Mouse (Mus musculus): Measurements from ENCODE around the gene Cnnm3. TPM values are rescaled to one million over a fixed set of nuclear protein-coding genes. Genes with fewer than 3 reads are reported as not detected.

Gene Cnnm3
- polyA plus RNA-seq, 1 experiment: 6.2 TPM

GRCm38 (mm10) chr1:36493299-36493698 lies 18.4 kb upstream of the Cnnm3 start:
- Histone ChIP-seq H3K4me3 (ENCODE audit: insufficient read depth, low read length) (no peak overlapping the region), H3K27ac (ENCODE audit: insufficient read depth, low read length) (no peak overlapping the region), H3K4me1 (ENCODE audit: control insufficient read depth, insufficient read depth, low read length) (peaks cover 2% of the 10 kb centered on the region; the same call in 1 of the 2 replicates)
- TF ChIP-seq POLR2A (IDR thresholded peaks at IDR 0.05; ENCODE audit: low read depth, low read length) (no peak), CTCF (IDR thresholded peaks at IDR 0.05; ENCODE audit: borderline replicate concordance, insufficient read depth, low read length) (no peak)

- TF ChIP-seq POLR2A (IDR thresholded peaks at IDR 0.05; ENCODE audit: low read depth, low read length) (no peak), CTCF (IDR thresholded peaks at IDR 0.05; ENCODE audit: borderline replicate concordance, insufficient read depth, low read length) (peak; percentile 9; the same call in 1 of the 2 replicates)
- H3K4me3 ChIP-seq (ENCODE audit: insufficient read depth, low read length): no peak overlapping the region
- no peak overlapping the region for H3K27ac ChIP-seq (ENCODE audit: insufficient read depth, low read length)
- peaks cover 2% of the 10 kb centered on the region; the same call in 1 of the 2 replicates for H3K4me1 ChIP-seq (ENCODE audit: control insufficient read depth, insufficient read depth, low read length)
Measured at GRCm38 (mm10) chr1:36496719-36497118, 14.9 kb upstream of the Cnnm3 start.

GRCm38 (mm10) chr1:36497312-36497711 lies 14.4 kb upstream of the Cnnm3 start:
- Histone ChIP-seq H3K27ac (ENCODE audit: insufficient read depth, low read length) (no peak overlapping the region), H3K4me3 (ENCODE audit: insufficient read depth, low read length) (no peak overlapping the region), H3K4me1 (ENCODE audit: control insufficient read depth, insufficient read depth, low read length) (peaks cover under 1% of the 10 kb centered on the region; the same call in 1 of the 2 replicates)
- TF ChIP-seq POLR2A (IDR thresholded peaks at IDR 0.05; ENCODE audit: low read depth, low read length): no peak

DNA sequence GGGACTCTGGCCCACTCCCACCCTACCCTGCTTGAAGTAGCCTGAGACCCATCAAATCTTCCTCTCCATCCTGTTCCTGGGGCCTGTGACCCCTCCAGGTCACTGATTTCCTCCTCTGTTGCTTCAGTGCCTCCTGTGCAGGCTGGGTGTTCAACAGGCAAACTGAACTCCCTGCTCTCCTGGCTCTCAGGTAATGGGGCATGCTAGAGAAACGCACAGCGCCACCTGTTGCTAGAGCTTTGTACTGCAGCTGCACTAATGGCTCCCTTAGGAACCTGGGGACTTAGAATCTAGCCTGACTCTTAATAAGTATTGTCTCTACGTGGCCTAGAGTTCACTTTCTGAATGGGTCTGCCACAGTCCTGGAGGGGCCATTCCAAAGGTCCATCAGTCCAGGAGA lies 10.4 kb upstream of the Cnnm3 start:
- Histone ChIP-seq H3K4me3 (ENCODE audit: insufficient read depth, low read length) (no peak overlapping the region), H3K27ac (ENCODE audit: insufficient read depth, low read length) (no peak overlapping the region), H3K4me1 (ENCODE audit: control insufficient read depth, insufficient read depth, low read length) (no peaks in the 10 kb centered on the region)
- TF ChIP-seq CTCF (IDR thresholded peaks at IDR 0.05; ENCODE audit: borderline replicate concordance, insufficient read depth, low read length) (peak; percentile 91; the same call in 1 of the 2 replicates), POLR2A (IDR thresholded peaks at IDR 0.05; ENCODE audit: low read depth, low read length) (no peak)

GRCm38 (mm10) chr1:36508238-36508637 lies 3.4 kb upstream of the Cnnm3 start:
- TF ChIP-seq CTCF (IDR thresholded peaks at IDR 0.05; ENCODE audit: borderline replicate concordance, insufficient read depth, low read length): no peak
- no peak for TF ChIP-seq POLR2A (IDR thresholded peaks at IDR 0.05; ENCODE audit: low read depth, low read length)
- no peaks in the 10 kb centered on the region for H3K4me1 ChIP-seq (ENCODE audit: control insufficient read depth, insufficient read depth, low read length)
- no peak overlapping the region for H3K4me3 ChIP-seq (ENCODE audit: insufficient read depth, low read length)
- H3K27ac ChIP-seq (ENCODE audit: insufficient read depth, low read length): no peak overlapping the region

DNA sequence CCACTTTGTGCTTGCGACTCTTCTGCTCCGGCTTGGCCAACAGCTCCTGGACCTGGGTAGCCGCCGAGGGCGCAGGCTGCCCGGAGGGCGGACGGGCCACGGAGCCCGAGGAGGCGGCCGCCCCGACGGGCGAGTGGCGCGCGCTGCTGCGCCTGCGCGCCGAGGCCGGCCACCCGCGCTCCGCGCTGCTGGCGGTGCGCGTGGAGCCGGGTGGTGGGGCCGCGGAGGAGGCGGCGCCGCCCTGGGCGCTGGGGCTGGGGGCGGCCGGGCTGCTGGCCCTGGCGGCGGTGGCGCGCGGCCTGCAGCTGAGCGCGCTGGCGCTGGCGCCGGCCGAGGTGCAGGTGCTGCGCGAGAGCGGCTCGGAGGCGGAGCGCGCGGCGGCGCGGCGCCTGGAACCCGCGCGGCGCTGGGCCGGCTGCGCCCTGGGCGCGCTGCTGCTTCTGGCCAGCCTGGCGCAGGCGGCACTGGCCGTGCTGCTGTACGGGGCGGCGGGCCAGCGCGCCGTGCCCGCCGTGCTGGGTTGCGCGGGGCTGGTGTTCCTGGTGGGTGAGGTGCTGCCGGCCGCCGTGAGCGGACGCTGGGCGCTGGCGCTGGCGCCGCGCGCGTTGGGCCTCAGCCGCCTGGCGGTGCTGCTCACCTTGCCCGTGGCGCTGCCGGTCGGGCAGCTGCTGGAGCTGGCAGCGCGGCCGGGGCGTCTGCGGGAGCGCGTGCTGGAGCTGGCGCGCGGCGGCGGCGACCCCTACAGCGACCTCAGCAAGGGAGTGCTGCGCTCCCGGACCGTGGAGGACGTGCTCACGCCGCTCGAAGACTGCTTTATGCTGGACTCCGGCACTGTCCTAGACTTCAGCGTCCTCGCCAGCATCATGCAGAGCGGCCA lies 660 bp downstream of the Cnnm3 start:
- H3K4me1 ChIP-seq (ENCODE audit: control insufficient read depth, insufficient read depth, low read length): no peaks in the 10 kb centered on the region
- TF ChIP-seq POLR2A (IDR thresholded peaks at IDR 0.05; ENCODE audit: low read depth, low read length) (no peak), CTCF (IDR thresholded peaks at IDR 0.05; ENCODE audit: borderline replicate concordance, insufficient read depth, low read length) (no peak)
- H3K27ac ChIP-seq (ENCODE audit: insufficient read depth, low read length): peak overlapping the region; percentile 74
- peak overlapping the region; percentile 96 for H3K4me3 ChIP-seq (ENCODE audit: insufficient read depth, low read length)

DNA sequence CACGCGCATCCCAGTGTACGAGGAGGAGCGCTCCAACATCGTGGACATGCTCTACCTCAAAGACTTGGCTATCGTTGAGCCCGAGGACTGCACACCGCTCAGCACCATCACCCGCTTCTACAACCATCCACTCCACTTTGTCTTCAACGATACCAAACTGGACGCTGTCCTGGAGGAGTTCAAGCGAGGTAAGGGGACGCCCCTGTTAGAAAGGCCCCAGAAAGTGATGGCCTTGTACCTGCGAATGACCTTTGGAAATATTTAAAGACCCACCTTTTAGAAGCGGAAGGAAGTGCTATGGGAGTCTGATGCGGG lies 1.3 kb downstream of the Cnnm3 start:
- TF ChIP-seq POLR2A (IDR thresholded peaks at IDR 0.05; ENCODE audit: low read depth, low read length) (no peak), CTCF (IDR thresholded peaks at IDR 0.05; ENCODE audit: borderline replicate concordance, insufficient read depth, low read length) (no peak)
- H3K4me1 ChIP-seq (ENCODE audit: control insufficient read depth, insufficient read depth, low read length): peaks cover 2% of the 10 kb centered on the region; the same call in 1 of the 2 replicates
- H3K4me3 ChIP-seq (ENCODE audit: insufficient read depth, low read length): peak overlapping the region; percentile 52
- H3K27ac ChIP-seq (ENCODE audit: insufficient read depth, low read length): no peak overlapping the region

DNA sequence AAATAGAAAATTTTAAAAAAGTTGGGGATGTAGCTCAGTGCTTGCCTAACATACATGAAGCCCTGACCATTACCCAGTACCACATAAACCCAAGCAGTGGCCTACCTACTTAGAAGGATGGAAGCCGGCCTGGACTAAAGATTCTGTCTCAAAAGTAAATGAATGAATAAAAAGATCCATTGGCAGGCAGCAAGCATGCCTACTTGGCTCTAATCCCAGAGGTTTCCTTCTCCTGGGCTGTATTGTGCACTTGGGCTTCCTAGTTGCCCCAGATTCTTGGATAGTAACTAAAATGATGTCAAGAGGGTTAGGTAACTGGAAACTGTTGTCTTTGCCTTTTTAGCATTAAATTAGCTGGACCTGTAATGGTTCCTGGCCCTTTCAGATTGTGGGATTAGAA lies 1.6 kb downstream of the Cnnm3 start:
- Histone ChIP-seq H3K4me1 (ENCODE audit: control insufficient read depth, insufficient read depth, low read length) (peaks cover 5% of the 10 kb centered on the region; the same call in 1 of the 2 replicates), H3K4me3 (ENCODE audit: insufficient read depth, low read length) (peak overlapping the region; percentile 52), H3K27ac (ENCODE audit: insufficient read depth, low read length) (no peak overlapping the region)
- TF ChIP-seq POLR2A (IDR thresholded peaks at IDR 0.05; ENCODE audit: low read depth, low read length) (no peak), CTCF (IDR thresholded peaks at IDR 0.05; ENCODE audit: borderline replicate concordance, insufficient read depth, low read length) (no peak)

DNA sequence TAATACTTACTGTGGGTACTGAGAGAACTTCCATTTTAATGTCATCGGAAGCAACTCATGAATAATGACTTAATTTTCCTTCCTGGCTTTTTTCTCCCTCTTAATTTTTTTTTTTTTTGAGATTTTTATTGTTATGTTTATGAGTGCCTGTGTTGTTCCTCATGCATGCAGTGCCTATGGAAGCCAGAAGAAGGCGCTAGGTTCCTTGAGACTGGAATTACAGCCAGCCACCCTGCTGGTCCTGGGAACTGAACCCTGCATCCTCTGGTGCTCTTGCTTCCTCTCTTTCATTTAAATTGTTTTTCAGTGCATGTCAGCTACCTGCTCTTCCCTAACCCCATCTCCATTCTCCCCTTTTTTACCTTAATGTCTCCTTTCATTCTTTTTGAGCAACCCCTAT lies 2.1 kb downstream of the Cnnm3 start:
- no peak overlapping the region for H3K4me3 ChIP-seq (ENCODE audit: insufficient read depth, low read length)
- TF ChIP-seq POLR2A (IDR thresholded peaks at IDR 0.05; ENCODE audit: low read depth, low read length) (no peak), CTCF (IDR thresholded peaks at IDR 0.05; ENCODE audit: borderline replicate concordance, insufficient read depth, low read length) (peak; percentile 24; the same call in 1 of the 2 replicates)
- H3K4me1 ChIP-seq (ENCODE audit: control insufficient read depth, insufficient read depth, low read length): peaks cover 7% of the 10 kb centered on the region; the same call in 1 of the 2 replicates
- H3K27ac ChIP-seq (ENCODE audit: insufficient read depth, low read length): no peak overlapping the region

GRCm38 (mm10) chr1:36518259-36518658 lies 6.6 kb downstream of the Cnnm3 start:
- no peak for TF ChIP-seq CTCF (IDR thresholded peaks at IDR 0.05; ENCODE audit: borderline replicate concordance, insufficient read depth, low read length)
- TF ChIP-seq POLR2A (IDR thresholded peaks at IDR 0.05; ENCODE audit: low read depth, low read length): no peak
- no peak overlapping the region for H3K4me3 ChIP-seq (ENCODE audit: insufficient read depth, low read length)
- H3K27ac ChIP-seq (ENCODE audit: insufficient read depth, low read length): no peak overlapping the region
- peaks cover 7% of the 10 kb centered on the region; the same call in 1 of the 2 replicates for H3K4me1 ChIP-seq (ENCODE audit: control insufficient read depth, insufficient read depth, low read length)
